Mouse (Mus musculus) olfactory bulb, adult 2 months (tissue): Measurements from ENCODE around the gene Slc25a21. TPM values are rescaled to one million over a fixed set of nuclear protein-coding genes. Genes with fewer than 3 reads are reported as not detected.

ENCODE experiments used
- H3K27ac ChIP-seq: fragments of 200-500 bp; 2 replicates; pipeline ENCODE4 v1.5.1; 2012; ENCODE audit warnings: low read depth, low read length; ENCODE audit not compliant: insufficient read depth
- H3K4me1 ChIP-seq: fragments of 200-500 bp; 2 replicates; pipeline ENCODE4 v1.6.1; 2012; ENCODE audit warnings: low read length; ENCODE audit not compliant: control insufficient read depth, insufficient read depth
- H3K4me3 ChIP-seq: fragments of 200-500 bp; 2 replicates; pipeline ENCODE4 v1.5.1; 2012; ENCODE audit warnings: mild to moderate bottlenecking, low read depth, low read length, moderate library complexity; ENCODE audit not compliant: insufficient read depth
- CTCF ChIP-seq: fragments of 200-500 bp; IDR thresholded peaks from 2 replicates; pipeline ENCODE4 v1.5.1; 2012; ENCODE audit warnings: low read depth, mild to moderate bottlenecking, low read length, moderate library complexity; ENCODE audit not compliant: insufficient read depth
- POLR2A ChIP-seq: fragments of 200-500 bp; IDR thresholded peaks from 2 replicates; pipeline ENCODE4 v1.6.1; 2012; ENCODE audit warnings: mild to moderate bottlenecking, low read depth, low read length, moderate library complexity; ENCODE audit not compliant: insufficient read depth
- WGBS: fragments of 180-500 bp; shearing (Covaris S2); methylation state at CpG from one replicate; pipeline ENCODE4 v1.1.7; 2018; 5-methylcytosine and 5-hydroxymethylcytosine counted together
- polyA plus RNA-seq: library from polyadenylated mRNA; stranded (reverse); fragments of >200 nt; gene quantifications from 2 replicates; pipeline ENCODE4 v1.2.4, GENCODE M21; 2012; ENCODE audit warnings: low replicate concordance; ENCODE audit not compliant: missing spikeins, insufficient read depth, insufficient read length

Gene Slc25a21
- polyA plus RNA-seq, 1 experiment, result not detected

- no peaks in the 10 kb centered on the region for H3K4me1 ChIP-seq
- TF ChIP-seq CTCF (no peak), POLR2A (no peak)
- no peak overlapping the region for H3K27ac ChIP-seq
- 75% methylated on average over 2 of the region's 2 CpGs for WGBS
- no peak overlapping the region for H3K4me3 ChIP-seq
Observed at GRCm38 (mm10) chr12:57186126-57186525, 11.1 kb downstream of the Slc25a21 start.

- WGBS, result 0% methylated on average over 1 of the region's 1 CpGs
- TF ChIP-seq CTCF, result no peak
- TF ChIP-seq POLR2A, result no peak
Observed at GRCm38 (mm10) chr12:57185475-57185874, 11.8 kb downstream of the Slc25a21 start.

GRCm38 (mm10) chr12:57184401-57185147 is 12.7 kb downstream of the Slc25a21 start:
- no peak overlapping the region for H3K4me3 ChIP-seq
- 55% methylated on average over 2 of the region's 2 CpGs for WGBS
- TF ChIP-seq POLR2A (no peak), CTCF (no peak)

More at GRCm38 (mm10) chr12:57185475-57185874, 11.8 kb downstream of the Slc25a21 start:
- no peak overlapping the region for H3K4me3 ChIP-seq
- H3K27ac ChIP-seq, result no peak overlapping the region
- no peaks in the 10 kb centered on the region for H3K4me1 ChIP-seq

GRCm38 (mm10) chr12:57179465-57180188 is 17.6 kb downstream of the Slc25a21 start:
- no peak overlapping the region for H3K27ac ChIP-seq
- no peaks in the 10 kb centered on the region for H3K4me1 ChIP-seq
- 22% methylated on average over 5 of the region's 5 CpGs for WGBS
- TF ChIP-seq CTCF (no peak), POLR2A (no peak)
- H3K4me3 ChIP-seq, result no peak overlapping the region

More at GRCm38 (mm10) chr12:57184401-57185147, 12.7 kb downstream of the Slc25a21 start:
- H3K4me1 ChIP-seq, result no peaks in the 10 kb centered on the region
- no peak overlapping the region for H3K27ac ChIP-seq

GRCm38 (mm10) chr12:57178818-57179217 is 18.5 kb downstream of the Slc25a21 start:
- H3K4me3 ChIP-seq, result no peak overlapping the region
- TF ChIP-seq POLR2A (no peak), CTCF (no peak)
- no peaks in the 10 kb centered on the region for H3K4me1 ChIP-seq
- H3K27ac ChIP-seq, result no peak overlapping the region

- WGBS, result 85% methylated on average over 2 of the region's 2 CpGs
- Histone ChIP-seq H3K4me3 (no peak overlapping the region), H3K27ac (no peak overlapping the region), H3K4me1 (no peaks in the 10 kb centered on the region)
- TF ChIP-seq POLR2A (no peak), CTCF (no peak)
Observed at GRCm38 (mm10) chr12:57163294-57163693, 34.0 kb downstream of the Slc25a21 start.

GRCm38 (mm10) chr12:57162840-57163239 is 34.4 kb downstream of the Slc25a21 start:
- Histone ChIP-seq H3K4me3 (no peak overlapping the region), H3K4me1 (no peaks in the 10 kb centered on the region), H3K27ac (no peak overlapping the region)
- TF ChIP-seq CTCF (no peak), POLR2A (no peak)
- 66% methylated on average over 3 of the region's 3 CpGs for WGBS

- H3K27ac ChIP-seq, result no peak overlapping the region
- TF ChIP-seq CTCF (no peak), POLR2A (no peak)
- 73% methylated on average over 6 of the region's 6 CpGs for WGBS
Observed at GRCm38 (mm10) chr12:57159904-57160303, 37.4 kb downstream of the Slc25a21 start.

GRCm38 (mm10) chr12:57158266-57158665 is 39.0 kb downstream of the Slc25a21 start:
- TF ChIP-seq CTCF (no peak), POLR2A (no peak)
- no peak overlapping the region for H3K4me3 ChIP-seq
- no peaks in the 10 kb centered on the region for H3K4me1 ChIP-seq
- H3K27ac ChIP-seq, result no peak overlapping the region
- 63% methylated on average over 3 of the region's 3 CpGs for WGBS

More at GRCm38 (mm10) chr12:57159904-57160303, 37.4 kb downstream of the Slc25a21 start:
- Histone ChIP-seq H3K4me3 (no peak overlapping the region), H3K4me1 (no peaks in the 10 kb centered on the region)
